Mouse (Mus musculus) testis, postnatal 10 days (tissue): ENCODE results near the gene Tmem110.

Experiments
- DNase-seq: peaks from one replicate; pipeline ENCODE4 v3.0.0; 2021; ENCODE audit warnings: low spot score

Gene Tmem110

GRCm38 (mm10) chr14:30862368-30862767, 37.0 kb downstream of the Tmem110 start:
- no peak for DNase-seq

DNA sequence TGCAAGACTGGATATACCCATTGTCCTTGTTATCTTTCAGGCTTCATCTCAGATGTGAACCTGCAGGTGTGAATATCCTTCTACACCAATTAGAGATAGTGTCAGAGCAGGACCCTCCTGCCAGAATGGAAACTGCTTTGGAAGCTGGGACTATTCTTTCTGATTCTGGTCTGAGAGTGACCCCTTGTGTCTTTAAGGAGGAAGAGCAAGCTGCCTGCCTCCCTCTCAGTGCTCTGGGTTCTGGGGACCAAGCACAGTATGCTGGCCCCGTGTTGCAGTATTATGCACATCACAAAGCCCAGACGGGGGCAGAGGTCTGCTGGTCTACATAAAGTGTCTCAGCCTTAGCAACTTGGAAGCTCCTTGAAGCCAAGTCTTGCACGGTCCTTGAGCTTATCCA, 39.9 kb downstream of the Tmem110 start:
- DNase-seq = no peak

DNA sequence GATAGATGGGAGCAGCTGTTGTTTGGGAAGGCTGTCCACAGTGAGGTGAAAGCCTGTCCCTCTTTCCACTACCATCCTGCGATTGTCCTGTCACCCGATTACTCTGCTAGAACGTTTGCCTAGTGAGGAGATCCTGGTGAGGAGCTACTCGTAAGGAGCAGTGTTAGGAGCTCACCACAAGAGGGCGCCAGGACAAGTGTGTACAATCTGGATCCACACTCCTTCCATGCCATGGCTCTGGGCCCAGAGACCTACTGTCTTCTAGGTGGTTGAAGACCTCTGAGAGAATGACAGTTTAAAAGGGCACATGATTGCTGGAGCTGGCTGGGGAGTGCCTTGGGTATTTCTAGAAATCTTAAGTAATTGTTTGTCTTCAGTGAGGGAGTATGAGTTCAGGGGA, 41.7 kb downstream of the Tmem110 start:
- peak; percentile 90 for DNase-seq

DNA sequence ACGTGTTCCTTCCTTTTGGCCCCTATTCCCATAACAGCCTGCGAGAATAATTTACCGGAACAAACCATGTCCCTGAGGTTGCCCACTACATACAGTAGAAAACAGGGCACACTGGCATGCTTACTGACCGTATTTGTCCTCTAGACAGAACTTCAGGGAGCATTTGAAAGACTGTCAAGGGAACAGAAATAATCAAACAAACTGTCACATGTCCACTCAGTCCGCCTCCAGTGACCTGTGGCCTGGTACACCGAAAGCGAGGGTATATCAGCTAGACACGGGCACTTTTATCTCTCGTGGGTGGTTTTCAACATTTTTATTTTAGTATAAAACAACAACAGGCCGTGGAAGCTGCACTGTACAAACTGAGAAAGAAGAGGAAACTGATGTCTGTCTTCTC, 43.4 kb downstream of the Tmem110 start:
- no peak for DNase-seq

DNA sequence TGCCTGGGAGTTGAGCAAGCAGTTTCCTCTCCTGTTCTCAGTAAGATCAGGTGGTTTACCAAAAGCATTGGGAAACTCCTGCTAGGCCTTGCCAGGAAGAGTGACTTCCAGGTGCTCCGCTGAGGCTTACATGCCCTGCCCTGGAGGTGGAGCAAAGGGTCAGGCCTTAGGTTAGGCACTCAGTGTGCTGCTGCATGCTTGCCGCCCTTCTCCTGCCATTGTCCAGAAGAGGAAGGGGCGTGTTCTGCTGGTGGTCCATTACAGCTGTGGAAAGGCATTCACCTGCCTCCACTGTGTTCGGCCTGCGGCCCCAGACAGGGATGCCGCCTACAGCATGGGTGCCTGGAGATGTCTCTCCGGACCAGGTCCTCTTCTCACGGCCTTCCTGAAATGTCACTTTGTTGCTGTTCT, 44.0 kb downstream of the Tmem110 start:
- DNase-seq = no peak

GRCm38 (mm10) chr14:30870206-30871147, 45.1 kb downstream of the Tmem110 start:
- DNase-seq = no peak

DNA sequence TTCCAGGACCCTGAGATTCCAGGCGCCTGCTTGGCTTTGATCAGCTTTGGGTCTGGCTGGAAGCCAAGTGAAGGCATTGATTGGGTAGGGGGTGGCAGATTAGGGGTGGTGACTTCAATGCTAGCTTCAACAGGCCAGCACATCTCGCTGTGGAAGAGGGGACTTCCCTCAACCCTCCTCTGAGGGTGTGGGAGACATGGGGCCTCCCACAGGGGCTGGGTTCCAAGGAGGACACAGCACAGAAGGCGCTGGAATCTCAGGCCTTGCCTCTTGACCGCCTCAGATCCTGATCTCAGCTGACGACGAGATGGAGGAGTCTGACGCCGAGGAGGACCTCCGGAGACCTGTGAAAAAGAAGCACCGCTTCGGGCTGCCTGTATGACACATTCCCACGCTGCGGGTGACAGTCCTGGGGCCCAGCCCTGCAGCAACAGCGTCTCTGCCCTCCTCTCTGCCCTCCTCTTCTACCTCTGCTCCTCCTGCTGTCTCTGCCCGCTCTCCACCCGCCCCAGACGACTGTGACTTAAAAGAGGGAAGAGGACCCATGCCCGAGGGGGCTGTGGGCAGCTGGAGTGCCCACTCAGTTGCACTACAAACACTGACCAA, 48.8 kb downstream of the Tmem110 start:
- DNase-seq = no peak

- no peak for DNase-seq
Observed at GRCm38 (mm10) chr14:30875130-30875865, 49.9 kb downstream of the Tmem110 start.

GRCm38 (mm10) chr14:30875955-30876354, 50.6 kb downstream of the Tmem110 start:
- DNase-seq = no peak

- no peak for DNase-seq
Observed at GRCm38 (mm10) chr14:30876451-30876850, 51.1 kb downstream of the Tmem110 start.

DNA sequence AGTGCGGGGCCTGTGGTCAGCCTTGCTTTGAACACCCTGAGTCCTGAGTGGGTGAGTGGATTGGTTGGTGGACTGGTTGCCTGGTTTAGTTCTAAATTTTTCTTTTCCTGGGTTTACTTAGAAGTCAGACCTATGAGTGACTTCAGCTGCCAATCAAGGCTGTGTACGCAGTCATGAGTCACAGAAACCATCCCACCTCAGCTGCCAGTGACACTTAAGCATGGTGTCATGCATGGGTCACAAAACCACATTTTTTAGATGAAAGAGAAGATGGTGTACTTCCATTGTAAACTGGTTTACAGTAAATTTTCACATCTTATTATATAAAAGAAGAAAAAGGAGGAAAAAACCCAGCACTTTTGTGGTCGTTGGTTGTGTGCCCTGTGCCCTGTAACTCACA, 52.4 kb downstream of the Tmem110 start:
- DNase-seq = no peak

- no peak for DNase-seq
Observed at GRCm38 (mm10) chr14:30878958-30879571, 53.7 kb downstream of the Tmem110 start, which contains the start of gene Mustn1. Gene Mustn1 (plus strand): TSS chr14:30879200.

- DNase-seq = no peak
Observed at GRCm38 (mm10) chr14:30879794-30880193, 54.4 kb downstream of the Tmem110 start.

GRCm38 (mm10) chr14:30880251-30880650, 54.9 kb downstream of the Tmem110 start:
- DNase-seq = no peak

DNA sequence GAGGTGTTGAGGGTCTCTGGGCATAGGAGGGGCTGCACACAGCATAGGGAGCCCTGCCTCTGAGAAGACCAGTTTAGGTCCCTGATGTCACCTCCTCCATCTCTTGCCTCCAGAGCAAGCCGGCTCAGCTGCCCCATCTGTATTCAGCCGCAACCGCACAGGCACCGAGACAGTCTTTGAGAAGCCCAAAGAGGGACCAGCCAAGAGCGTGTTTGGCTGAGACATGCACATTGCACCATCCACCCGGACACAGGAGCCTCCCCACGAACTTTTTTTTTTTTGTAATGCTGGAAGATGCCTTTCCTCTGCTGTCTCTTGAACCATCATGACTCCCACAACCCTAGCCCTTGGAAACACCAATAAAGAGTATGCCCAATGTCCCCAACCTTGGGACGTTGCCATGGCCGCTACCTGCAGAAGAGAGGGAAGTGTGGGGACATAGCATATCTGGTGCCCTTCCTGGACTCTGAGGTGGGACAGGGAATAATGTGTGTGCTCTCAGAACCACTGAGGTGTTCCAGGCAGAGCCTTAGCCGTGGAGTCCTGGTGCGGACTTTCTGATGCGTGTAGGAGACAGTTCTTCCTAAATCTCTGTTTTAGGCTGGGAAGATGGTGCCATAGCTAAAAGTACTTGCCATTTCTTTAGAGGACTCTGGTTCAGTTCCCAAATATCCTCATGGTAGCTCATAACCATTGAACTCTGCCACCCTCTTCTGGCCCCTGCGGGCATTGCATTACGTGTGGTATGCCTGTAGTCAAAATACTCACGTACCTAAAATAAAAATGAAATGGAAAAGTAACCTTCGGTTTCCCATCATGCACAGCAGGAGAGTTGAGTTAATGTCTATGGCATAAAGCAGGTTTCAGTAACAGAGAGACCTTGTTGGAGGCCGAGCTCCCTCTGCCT, 55.7 kb downstream of the Tmem110 start:
- peak; percentile 85 for DNase-seq

GRCm38 (mm10) chr14:30881718-30882108, 56.3 kb downstream of the Tmem110 start:
- no peak for DNase-seq

GRCm38 (mm10) chr14:30885298-30885697, 59.9 kb downstream of the Tmem110 start:
- DNase-seq = no peak

- DNase-seq = no peak
Observed at GRCm38 (mm10) chr14:30886204-30886603, 60.8 kb downstream of the Tmem110 start, which contains the start of gene Itih4. Gene Itih4 (plus strand): TSS chr14:30886476.

- DNase-seq = peak; percentile 72
Observed at GRCm38 (mm10) chr14:30888271-30888732, 62.9 kb downstream of the Tmem110 start.

DNA sequence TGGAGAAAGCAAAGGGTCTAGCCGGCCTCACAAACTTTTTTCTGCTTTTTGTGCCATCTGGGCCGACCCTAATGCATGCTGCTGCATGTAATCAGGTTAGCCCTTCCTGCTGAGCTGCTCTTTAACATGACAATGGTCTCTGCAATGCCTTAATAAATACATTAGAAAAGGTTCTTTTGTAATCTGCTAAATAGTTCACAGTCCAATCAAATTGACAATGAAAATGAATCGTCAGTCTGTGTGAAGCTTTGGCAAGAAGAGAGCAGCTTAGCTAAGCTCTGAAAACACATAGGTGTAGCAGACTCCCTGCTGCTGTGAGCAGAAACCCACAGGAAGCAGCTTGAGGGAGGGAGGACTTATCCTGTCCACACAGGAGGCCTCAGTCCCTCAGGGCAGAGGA, 74.6 kb downstream of the Tmem110 start:
- DNase-seq = no peak

DNA sequence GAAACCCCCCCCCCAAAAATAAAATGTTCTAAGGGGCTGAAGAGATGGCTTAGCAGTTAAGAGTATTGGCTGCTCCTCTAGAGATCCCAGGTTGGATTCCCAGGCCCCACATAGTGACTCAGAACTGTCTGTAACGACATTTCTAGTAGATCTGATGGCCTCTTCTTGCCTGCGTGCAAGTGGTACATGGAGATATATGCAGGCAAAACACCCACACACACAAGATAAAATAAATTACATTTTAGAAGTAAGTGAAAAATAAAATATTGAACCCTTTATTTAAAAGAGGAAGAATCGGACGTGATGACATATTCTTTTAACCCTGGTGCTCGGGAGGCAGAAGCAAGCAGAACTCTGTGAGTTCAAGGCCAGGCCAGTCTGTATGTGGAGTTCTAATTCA, 77.2 kb downstream of the Tmem110 start:
- no peak for DNase-seq
